Mouse (Mus musculus): Measurements from ENCODE around the gene Dync1i1. TPM values are rescaled to one million over a fixed set of nuclear protein-coding genes. Genes with fewer than 3 reads are reported as not detected.

The Dync1i1 gene
- polyA plus RNA-seq, 1 experiment = 19.3 TPM

DNA sequence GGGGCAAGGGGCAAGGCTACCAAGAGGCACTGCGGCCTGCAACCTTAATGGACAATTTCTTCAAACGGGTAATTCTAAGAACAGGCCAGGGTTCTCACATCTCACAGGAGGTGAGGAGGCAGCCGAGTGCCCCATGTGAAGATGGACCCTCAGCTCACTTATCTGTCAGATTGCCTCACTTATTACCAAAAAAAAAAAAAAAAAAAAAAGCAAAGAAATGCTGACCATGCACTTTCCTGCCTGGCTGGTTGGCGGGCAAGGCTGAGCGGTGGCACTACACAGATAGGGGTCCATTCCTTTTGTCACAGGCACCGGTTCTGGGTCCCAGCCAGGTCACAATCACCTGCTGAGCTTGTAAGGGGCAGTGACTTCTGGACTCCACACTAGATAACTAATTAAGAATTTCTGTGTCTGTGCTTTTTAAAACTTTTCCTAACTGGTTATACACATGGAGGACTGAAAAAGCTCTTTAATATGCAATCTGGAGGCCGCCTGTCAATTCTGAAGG lies 350.6 kb downstream of the Dync1i1 start:
- TF ChIP-seq CTCF (IDR thresholded peaks at IDR 0.05; ENCODE audit: borderline replicate concordance, extremely low read depth, insufficient read depth, insufficient read length) (no peak), POLR2A (IDR thresholded peaks at IDR 0.05; ENCODE audit: borderline replicate concordance, extremely low read depth, insufficient read depth, insufficient read length, poor library complexity, severe bottlenecking) (no peak)
- DNase-seq (ENCODE audit: low read depth) = no peak

DNA sequence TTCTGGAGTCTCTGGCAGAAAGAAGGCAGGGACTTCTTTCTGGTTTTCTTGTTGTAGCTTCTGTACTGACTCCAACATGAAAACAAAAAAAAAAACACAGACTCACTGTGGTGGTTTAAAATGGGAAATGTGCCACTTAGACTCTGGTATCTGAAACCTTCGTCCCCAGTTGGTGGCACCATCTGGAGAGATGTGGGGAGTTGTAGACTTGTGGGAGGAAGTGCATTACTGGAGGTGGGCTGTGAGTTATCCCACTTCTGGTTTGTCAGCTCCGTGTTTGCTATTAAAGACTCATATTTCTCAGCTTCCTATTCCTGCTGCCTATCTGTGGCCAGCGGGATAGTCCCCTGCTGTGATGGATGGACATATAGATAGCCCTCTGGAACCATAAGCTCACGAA lies 351.8 kb downstream of the Dync1i1 start:
- TF ChIP-seq POLR2A (IDR thresholded peaks at IDR 0.05; ENCODE audit: borderline replicate concordance, extremely low read depth, insufficient read depth, insufficient read length, poor library complexity, severe bottlenecking) = no peak
- no peak for TF ChIP-seq CTCF (IDR thresholded peaks at IDR 0.05; ENCODE audit: borderline replicate concordance, extremely low read depth, insufficient read depth, insufficient read length)
- no peak for DNase-seq (ENCODE audit: low read depth)

Other genes with a start within 250 kb of the Dync1i1 start
- gene Pdk4, start 229.3 kb upstream of the Dync1i1 start, polyA plus RNA-seq (2012; rRNA removed) = 1.1 and 1.3 TPM in 2 replicates